Mouse (Mus musculus) heart, postnatal 14 days (tissue): Measurements from ENCODE around the gene Txlng. TPM values are rescaled to one million over a fixed set of nuclear protein-coding genes. Genes with fewer than 3 reads are reported as not detected.
A peak's percentile ranks its signal among the peaks of the same experiment; 100 is the strongest.
"Not testable (repeated sequence)": the region's sequence is repeated elsewhere in the genome, so short reads cannot be mapped to it uniquely, and the experiment has no call there.

Source experiments
- DNase-seq, 2 experiments: peaks; one replicate each; pipeline ENCODE4 v3.0.0; 2021 to 2022
- intact Hi-C: fragments of 180-260 bp; cut with DNase I; formaldehyde crosslinking; loops from one replicate; pipeline ENCODE4 v1.15.1; 2025
- long read RNA-seq, 2 experiments: library from polyadenylated mRNA; stranded (forward); transcript quantifications; one replicate each; pipeline ENCODE4 v2.0.0; 2021
- total RNA-seq, 2 experiments: library from RNA; stranded (reverse); gene quantifications; 2 replicates each; pipeline ENCODE4 v1.2.3; 2021

Txlng gene
- 1 to 10 TPM; 7.9 to 8.5 TPM for total RNA-seq
- long read RNA-seq, experiment 1, partial matches to known transcripts, result 2 of 3 reads
- long read RNA-seq, experiment 1, other reads (novel, unspliced or antisense), result 0 of 3 reads
- long read RNA-seq, experiment 2, partial matches to known transcripts, result 3 of 6 reads
- long read RNA-seq, experiment 2, other reads (novel, unspliced or antisense), result 0 of 6 reads

GRCm38 (mm10) chrX:162829203-162829708 is at the start of gene Txlng:
TSS of gene Txlng (minus strand) at chrX:162829454.
- peak; percentile 90 to 92 for DNase-seq
- intact Hi-C loops, result no loop called here

- no peak for DNase-seq
- intact Hi-C loops, result no loop called here
Measured at GRCm38 (mm10) chrX:162878236-162878635, 49.0 kb upstream of the Txlng start.

GRCm38 (mm10) chrX:162873761-162874160 is 44.5 kb upstream of the Txlng start:
- intact Hi-C loops, result no loop called here
- DNase-seq, result no peak

GRCm38 (mm10) chrX:162871734-162872517 is 42.7 kb upstream of the Txlng start:
- DNase-seq, result peak; percentile 31 to 51
- intact Hi-C loops, result no loop called here

- DNase-seq, result peak in 1 of 2 experiments; percentile 5
- intact Hi-C loops, result no loop called here
Measured at GRCm38 (mm10) chrX:162868294-162868965, 39.2 kb upstream of the Txlng start.

- intact Hi-C loops, result no loop called here
Measured at GRCm38 (mm10) chrX:162848682-162849081, 19.4 kb upstream of the Txlng start.

GRCm38 (mm10) chrX:162845531-162845930 is 16.3 kb upstream of the Txlng start:
- intact Hi-C loops, result no loop called here

More at GRCm38 (mm10) chrX:162848682-162849081, 19.4 kb upstream of the Txlng start:
- DNase-seq, result no peak

GRCm38 (mm10) chrX:162844447-162845100 is 15.3 kb upstream of the Txlng start:
- intact Hi-C loops, result no loop called here
- DNase-seq, result no peak

More at GRCm38 (mm10) chrX:162845531-162845930, 16.3 kb upstream of the Txlng start:
- DNase-seq, result no peak

- DNase-seq, result no peak
- intact Hi-C loops, result no loop called here
Measured at GRCm38 (mm10) chrX:162832101-162832500, 2.8 kb upstream of the Txlng start.

GRCm38 (mm10) chrX:162831542-162831941 is 2.3 kb upstream of the Txlng start:
- intact Hi-C loops, result no loop called here
- no peak for DNase-seq

- no peak for DNase-seq
- intact Hi-C loops, result no loop called here
Measured at GRCm38 (mm10) chrX:162831036-162831435, 1.8 kb upstream of the Txlng start.

- DNase-seq, intact Hi-C loops: not testable (repeated sequence)
Measured at GRCm38 (mm10) chrX:162830313-162830712, 1.1 kb upstream of the Txlng start.

- intact Hi-C loops, result no loop called here
- peak in 1 of 2 experiments; percentile 21 for DNase-seq
Measured at GRCm38 (mm10) chrX:162829741-162830140, 487 bp upstream of the Txlng start.

- intact Hi-C loops, result no loop called here
- no peak for DNase-seq
Measured at GRCm38 (mm10) chrX:162828783-162829182, 471 bp downstream of the Txlng start.

GRCm38 (mm10) chrX:162828016-162828415 is 1.2 kb downstream of the Txlng start:
- intact Hi-C loops, result no loop called here
- no peak for DNase-seq

- DNase-seq, result peak; percentile 32 to 53
- intact Hi-C loops, result loop anchor here (2.0 kb wide), 1 partner anchor 80 kb away; no protein-coding TSS in a partner anchor
Measured at GRCm38 (mm10) chrX:162800371-162800770, 28.9 kb downstream of the Txlng start.

- DNase-seq, result peak in 1 of 2 experiments; percentile 6
- intact Hi-C loops, result not testable (repeated sequence)
Measured at GRCm38 (mm10) chrX:162791392-162791791, 37.9 kb downstream of the Txlng start.

GRCm38 (mm10) chrX:162788372-162788771 is 40.9 kb downstream of the Txlng start:
- intact Hi-C loops, result no loop called here
- no peak for DNase-seq

GRCm38 (mm10) chrX:162770726-162771125 is 58.5 kb downstream of the Txlng start:
- DNase-seq, result no peak
- intact Hi-C loops, result no loop called here

- DNase-seq, result no peak
Measured at GRCm38 (mm10) chrX:162761716-162762395, 67.4 kb downstream of the Txlng start.

More at GRCm38 (mm10) chrX:162761716-162762395, 67.4 kb downstream of the Txlng start:
- intact Hi-C loops, result no loop called here
